Mouse (Mus musculus) hindbrain, embryonic 13.5 days (tissue): Measurements from ENCODE around the gene Stx17. TPM values are rescaled to one million over a fixed set of nuclear protein-coding genes. Genes with fewer than 3 reads are reported as not detected.

Experiments used
- ATAC-seq: fragments of 200-750 bp; cut with Nextera tagmentation; 2 replicates; pipeline ENCODE4 v1.8.0; 2017; ENCODE audit warnings: moderate TSS enrichment; ENCODE audit not compliant: low FRiP score
- H3K27ac ChIP-seq: fragments of 300-500 bp; sonication (generic); 2 replicates; pipeline ENCODE4 v1.5.1; 2015; ENCODE audit warnings: inconsistent platforms, mild to moderate bottlenecking, moderate library complexity
- H3K27me3 ChIP-seq: fragments of 300-500 bp; sonication (generic); 2 replicates; pipeline ENCODE4 v1.6.1; 2015; ENCODE audit warnings: mild to moderate bottlenecking, inconsistent platforms
- H3K36me3 ChIP-seq: fragments of 300-500 bp; sonication (generic); 2 replicates; pipeline ENCODE4 v1.6.1; 2015; ENCODE audit warnings: mild to moderate bottlenecking, inconsistent platforms
- H3K4me1 ChIP-seq: fragments of 300-500 bp; sonication (generic); replicated peaks from 2 replicates; pipeline ENCODE4 v1.6.1; 2015; ENCODE audit warnings: inconsistent platforms
- H3K4me2 ChIP-seq: fragments of 300-500 bp; sonication (generic); 2 replicates; pipeline ENCODE4 v1.6.1; 2015; ENCODE audit warnings: inconsistent platforms, mild to moderate bottlenecking, moderate library complexity
- H3K4me3 ChIP-seq: fragments of 300-500 bp; sonication (generic); 2 replicates; pipeline ENCODE4 v1.5.1; 2015; ENCODE audit warnings: mild to moderate bottlenecking, inconsistent platforms
- H3K9ac ChIP-seq: fragments of 300-500 bp; sonication (generic); 2 replicates; pipeline ENCODE4 v1.6.1; 2015; ENCODE audit warnings: mild to moderate bottlenecking, inconsistent platforms
- H3K9me3 ChIP-seq: fragments of 300-500 bp; sonication (generic); 2 replicates; pipeline ENCODE4 v1.6.1; 2016; ENCODE audit warnings: inconsistent platforms
- WGBS: fragments of 180-500 bp; shearing (Covaris S2); methylation state at CpG from one replicate; pipeline ENCODE4 v1.1.7; 2015; 5-methylcytosine and 5-hydroxymethylcytosine counted together
- microRNA counts: library from miRNA; unstranded; fragments of <30 nt; microRNA quantifications from one replicate; lab custom pipeline; 2016
- microRNA-seq: library from miRNA; unstranded; fragments of <30 nt; microRNA quantifications from one replicate; pipeline ENCODE4, GENCODE M21; 2016
- polyA plus RNA-seq: library from polyadenylated mRNA; unstranded; fragments of >200 nt; fragmentation: Nextera tagmentation; extraction: Ambion mirVana; gene quantifications from 2 replicates; pipeline ENCODE4 v1.2.1, GENCODE M21; 2015

The Stx17 gene
- polyA plus RNA-seq, 1 experiment from 2014 or later: 23.3 TPM

DNA sequence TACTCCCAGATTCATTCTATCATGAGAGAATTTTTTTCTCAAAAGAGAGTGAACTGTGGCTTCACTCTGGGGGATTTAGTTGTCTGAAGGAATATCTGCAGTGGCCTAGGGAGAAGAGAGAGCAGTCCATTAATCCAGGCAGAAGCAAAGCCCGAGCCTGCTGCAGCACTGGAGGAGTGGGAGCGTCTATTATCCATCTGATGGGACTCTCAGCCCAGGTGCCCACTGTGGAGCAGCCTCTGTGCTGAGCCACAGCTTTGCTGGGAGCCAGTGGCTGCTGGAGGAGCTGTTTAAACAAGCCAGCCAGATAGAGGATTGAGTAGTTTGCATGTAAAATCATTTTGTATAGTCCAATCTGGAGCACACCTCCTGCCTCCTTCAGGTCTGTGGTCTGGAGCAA is 56.2 kb downstream of the Stx17 start:
- ATAC-seq: no peak
- no peaks in the 10 kb centered on the region; the same call in 1 of the 2 replicates for H3K36me3 ChIP-seq
- H3K27me3 ChIP-seq: no peaks in the 10 kb centered on the region
- H3K4me1 ChIP-seq: peaks cover 17% of the 10 kb centered on the region
- peak overlapping the region; percentile 18 for H3K27ac ChIP-seq
- H3K9ac ChIP-seq: no peak overlapping the region
- no peak overlapping the region for H3K4me3 ChIP-seq
- 10% methylated on average over 2 of the region's 2 CpGs for WGBS
- H3K9me3 ChIP-seq: 0 out of 2 replicates have a peak, but pooled peaks cover 3% of the 10 kb centered on the region
- H3K4me2 ChIP-seq: no peak overlapping the region

DNA sequence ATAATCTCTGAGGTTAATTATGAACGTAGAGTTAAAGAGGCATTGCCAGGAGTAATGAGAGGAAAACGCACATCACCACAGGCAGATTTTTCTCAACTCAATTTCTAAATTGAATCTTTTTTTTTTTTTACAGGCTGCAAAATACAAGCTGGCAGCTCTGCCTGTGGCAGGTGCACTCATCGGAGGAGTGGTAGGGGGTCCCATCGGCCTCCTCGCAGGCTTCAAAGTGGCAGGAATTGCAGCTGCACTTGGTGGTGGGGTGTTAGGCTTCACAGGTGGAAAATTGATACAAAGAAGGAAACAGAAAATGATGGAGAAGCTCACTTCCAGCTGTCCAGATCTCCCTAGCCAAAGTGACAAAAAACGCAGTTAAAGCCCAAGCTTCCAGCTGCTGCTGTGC is 56.7 kb downstream of the Stx17 start:
- H3K27ac ChIP-seq: peak overlapping the region; percentile 18; the same call in 1 of the 2 replicates
- H3K4me1 ChIP-seq: peaks cover 17% of the 10 kb centered on the region
- H3K4me3 ChIP-seq: no peak overlapping the region
- no peaks in the 10 kb centered on the region for H3K27me3 ChIP-seq
- 0 out of 2 replicates have a peak, but pooled peaks cover 3% of the 10 kb centered on the region for H3K9me3 ChIP-seq
- 69% methylated on average over 6 of the region's 6 CpGs for WGBS
- no peak overlapping the region for H3K9ac ChIP-seq
- no peak for ATAC-seq
- no peak overlapping the region for H3K4me2 ChIP-seq
- no peaks in the 10 kb centered on the region; the same call in 1 of the 2 replicates for H3K36me3 ChIP-seq

DNA sequence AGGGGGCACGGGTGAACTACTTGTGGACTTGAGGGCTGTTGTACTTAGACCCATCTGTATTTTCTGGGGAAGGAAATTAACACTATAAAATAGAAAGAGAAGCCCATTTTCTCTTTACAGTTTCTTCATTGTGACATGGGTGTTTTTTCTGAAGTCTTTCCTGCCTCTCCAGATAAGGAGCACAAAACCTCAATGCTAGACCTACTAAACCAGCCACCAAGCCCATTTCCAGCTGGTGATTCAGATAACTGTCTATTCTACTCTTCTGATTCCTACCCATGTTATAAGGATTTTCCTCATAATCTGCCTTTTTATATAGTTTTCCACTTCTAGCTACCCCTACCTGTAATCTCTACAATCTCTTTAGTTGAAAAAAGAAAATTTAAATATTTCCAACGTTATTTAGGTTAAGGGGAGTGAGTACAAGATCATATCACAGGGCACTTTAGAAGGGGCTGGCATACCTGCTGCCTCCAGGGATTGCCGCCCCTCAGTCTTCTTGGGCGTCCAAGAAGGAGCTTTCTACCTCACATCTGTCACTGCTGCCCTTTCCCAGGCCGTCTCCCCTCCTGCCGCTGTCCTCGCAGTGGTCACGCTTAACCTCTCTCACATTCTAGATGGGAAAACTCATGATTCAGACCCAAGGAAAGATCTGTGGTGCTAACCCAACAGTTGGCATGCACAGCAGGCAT is 57.5 kb downstream of the Stx17 start:
- H3K36me3 ChIP-seq: no peaks in the 10 kb centered on the region; the same call in 1 of the 2 replicates
- ATAC-seq: no peak
- H3K4me3 ChIP-seq: no peak overlapping the region
- no peak overlapping the region for H3K9ac ChIP-seq
- no peaks in the 10 kb centered on the region for H3K27me3 ChIP-seq
- H3K9me3 ChIP-seq: 0 out of 2 replicates have a peak, but pooled peaks cover 3% of the 10 kb centered on the region
- peaks cover 17% of the 10 kb centered on the region for H3K4me1 ChIP-seq
- H3K27ac ChIP-seq: no peak overlapping the region
- no peak overlapping the region for H3K4me2 ChIP-seq
- WGBS: 88% methylated on average over 8 of the region's 8 CpGs

DNA sequence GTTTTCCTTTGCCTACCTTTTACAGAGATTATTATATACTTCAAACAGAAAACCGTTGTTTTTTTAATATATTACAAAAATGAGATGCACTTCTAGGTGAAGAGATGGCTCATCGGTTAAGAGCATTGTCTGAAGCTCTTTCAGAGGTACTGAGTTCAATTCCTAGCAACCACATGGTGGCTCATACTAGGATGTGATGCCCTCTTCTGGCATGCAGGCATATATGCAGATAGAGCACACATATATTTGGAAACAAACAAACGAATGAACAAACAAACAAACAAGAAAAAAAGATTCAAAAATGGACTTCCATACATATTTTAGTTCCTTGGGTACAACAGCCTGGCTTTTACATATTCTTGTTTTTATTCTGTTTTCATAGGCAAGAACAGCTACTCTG is 73.2 kb downstream of the Stx17 start:
- peaks cover 44% of the 10 kb centered on the region for H3K36me3 ChIP-seq
- H3K27ac ChIP-seq: no peak overlapping the region
- H3K4me2 ChIP-seq: no peak overlapping the region
- no peak overlapping the region for H3K9ac ChIP-seq
- no peaks in the 10 kb centered on the region for H3K4me1 ChIP-seq
- no peaks in the 10 kb centered on the region for H3K27me3 ChIP-seq
- no peaks in the 10 kb centered on the region for H3K9me3 ChIP-seq
- H3K4me3 ChIP-seq: no peak overlapping the region
- 89% methylated on average over 3 of the region's 3 CpGs for WGBS
- no peak for ATAC-seq

DNA sequence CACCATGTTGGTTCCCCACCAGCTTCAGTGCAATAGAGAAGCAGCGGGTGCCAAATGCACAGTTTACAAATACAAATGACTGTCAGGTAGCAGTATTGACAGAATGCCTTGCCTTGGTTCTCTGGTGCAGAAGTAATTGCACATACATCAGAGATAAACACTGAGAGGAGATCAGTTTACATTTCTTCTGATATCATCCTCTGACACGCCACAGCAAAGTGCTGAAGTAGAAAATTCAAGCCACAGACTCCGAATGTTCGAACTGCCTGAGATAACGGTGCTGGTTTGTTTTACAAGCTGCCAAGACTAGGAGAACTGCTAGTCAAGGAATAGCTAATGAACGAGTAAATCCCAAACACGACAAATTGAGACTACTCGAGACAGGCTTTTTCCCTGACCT is 73.7 kb downstream of the Stx17 start:
- no peaks in the 10 kb centered on the region for H3K4me1 ChIP-seq
- ATAC-seq: no peak
- H3K27ac ChIP-seq: no peak overlapping the region
- H3K9ac ChIP-seq: no peak overlapping the region
- no peak overlapping the region for H3K4me2 ChIP-seq
- peaks cover 46% of the 10 kb centered on the region for H3K36me3 ChIP-seq
- H3K4me3 ChIP-seq: no peak overlapping the region
- H3K27me3 ChIP-seq: no peaks in the 10 kb centered on the region
- WGBS: 91% methylated on average over 8 of the region's 8 CpGs
- no peaks in the 10 kb centered on the region for H3K9me3 ChIP-seq

DNA sequence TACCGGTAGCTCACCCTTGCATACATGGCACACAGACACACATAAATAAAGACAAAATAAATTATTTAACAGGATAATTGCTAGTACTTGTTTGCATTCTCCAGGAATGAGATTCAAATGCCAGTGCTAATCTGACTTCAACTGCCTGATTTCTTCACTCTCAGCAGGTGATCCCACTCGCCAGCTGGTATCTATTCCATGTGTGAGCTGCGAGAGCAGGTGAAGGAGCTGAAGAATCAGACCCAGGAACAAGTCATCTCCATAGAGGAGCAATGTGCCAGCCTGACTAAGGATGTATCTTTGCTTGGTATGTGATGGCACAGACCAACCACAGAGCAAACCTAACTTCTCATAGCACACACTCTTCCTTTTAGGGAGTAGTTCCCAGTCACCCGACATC is 78.8 kb downstream of the Stx17 start:
- no peak overlapping the region for H3K4me2 ChIP-seq
- no peaks in the 10 kb centered on the region for H3K27me3 ChIP-seq
- no peaks in the 10 kb centered on the region for H3K9me3 ChIP-seq
- WGBS: 86% methylated on average over 4 of the region's 4 CpGs
- no peak overlapping the region for H3K27ac ChIP-seq
- no peak for ATAC-seq
- peaks cover 32% of the 10 kb centered on the region for H3K36me3 ChIP-seq
- H3K4me1 ChIP-seq: no peaks in the 10 kb centered on the region
- H3K9ac ChIP-seq: no peak overlapping the region
- no peak overlapping the region for H3K4me3 ChIP-seq

DNA sequence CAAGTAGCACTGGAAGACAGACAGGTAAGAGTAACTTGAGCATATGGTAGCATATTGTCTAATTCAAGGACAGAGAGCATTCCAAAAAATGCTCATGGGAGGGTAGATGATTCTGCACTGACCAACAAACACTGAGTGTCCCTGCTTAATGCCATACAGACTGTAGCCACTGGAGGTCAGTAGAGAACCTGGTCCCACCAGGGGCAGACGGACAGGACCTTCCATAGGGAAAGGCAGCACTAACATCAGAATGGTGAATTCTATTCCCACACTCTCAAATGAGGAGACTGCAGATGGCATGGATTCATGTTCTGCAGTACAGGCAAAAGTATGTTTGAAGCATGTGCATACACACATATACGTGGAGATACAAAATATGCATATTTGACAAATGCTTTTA is 100.5 kb downstream of the Stx17 start:
- Histone ChIP-seq H3K27ac (no peak overlapping the region), H3K27me3 (no peaks in the 10 kb centered on the region), H3K9ac (no peak overlapping the region), H3K4me3 (no peak overlapping the region), H3K36me3 (no peaks in the 10 kb centered on the region), H3K4me2 (no peak overlapping the region), H3K4me1 (no peaks in the 10 kb centered on the region), H3K9me3 (no peaks in the 10 kb centered on the region)
- ATAC-seq: no peak
- 19% methylated on average over 2 of the region's 2 CpGs for WGBS

DNA sequence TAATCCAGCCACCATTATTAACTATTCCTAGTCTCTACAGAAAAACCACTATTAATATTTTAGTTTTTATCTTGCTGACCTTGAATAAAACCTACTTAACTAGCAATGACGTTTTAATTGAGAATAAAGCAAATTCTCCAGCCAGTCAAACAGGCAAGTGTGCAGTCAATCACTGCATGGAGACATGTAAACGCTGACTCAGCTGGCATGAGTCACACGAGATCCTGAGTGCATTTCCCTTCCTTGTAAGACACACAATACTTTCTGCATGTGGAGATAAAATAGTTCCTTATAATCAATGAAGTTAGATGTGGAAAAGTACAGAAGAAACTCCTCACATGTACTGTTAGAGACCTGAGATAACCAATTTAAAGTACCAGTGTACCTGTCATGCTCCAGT is 100.9 kb downstream of the Stx17 start:
- Histone ChIP-seq H3K27ac (no peak overlapping the region), H3K4me1 (no peaks in the 10 kb centered on the region), H3K9ac (no peak overlapping the region), H3K9me3 (no peaks in the 10 kb centered on the region), H3K36me3 (no peaks in the 10 kb centered on the region), H3K4me2 (no peak overlapping the region), H3K27me3 (no peaks in the 10 kb centered on the region), H3K4me3 (no peak overlapping the region)
- no peak for ATAC-seq
- 53% methylated on average over 3 of the region's 3 CpGs for WGBS

DNA sequence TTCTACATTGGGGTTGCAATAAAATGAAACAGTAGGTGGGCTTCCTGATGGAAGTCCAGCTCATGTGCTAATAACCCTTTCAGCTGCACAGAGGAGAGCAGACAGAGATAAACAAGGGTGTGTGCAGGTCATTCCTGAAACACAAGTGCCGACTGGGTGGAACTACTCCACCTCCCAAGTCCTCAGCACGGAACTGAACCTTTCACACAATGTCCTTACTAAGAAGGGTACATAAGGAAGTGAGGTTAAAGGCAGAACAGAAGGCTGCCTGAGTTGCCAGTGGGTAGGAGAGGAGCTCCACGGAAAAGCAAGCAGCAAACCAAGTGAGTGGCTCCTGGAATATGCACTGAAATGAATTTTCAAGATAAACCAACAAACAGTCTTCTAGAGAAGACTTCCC is 102.1 kb downstream of the Stx17 start:
- H3K9ac ChIP-seq: no peak overlapping the region
- H3K9me3 ChIP-seq: no peaks in the 10 kb centered on the region
- 72% methylated on average over 3 of the region's 3 CpGs for WGBS
- no peaks in the 10 kb centered on the region for H3K36me3 ChIP-seq
- H3K27me3 ChIP-seq: no peaks in the 10 kb centered on the region
- no peak overlapping the region for H3K4me2 ChIP-seq
- H3K27ac ChIP-seq: no peak overlapping the region
- ATAC-seq: no peak
- no peak overlapping the region for H3K4me3 ChIP-seq
- H3K4me1 ChIP-seq: no peaks in the 10 kb centered on the region

MicroRNAs within 50 kb of the gene (microRNA counts, 519-probe panel; counts per million panel counts)
- 51.3 counts per million for microRNA mmu-miR-1958 (lab: Ali Mortazavi, UCI)

Small RNA genes lying within 50 kb of the gene (microRNA-seq; reads per million reads assigned to microRNA genes)
- gene Mir1958: not detected

Other genes with a start within 250 kb of the Stx17 start
- 1.8 and 2.4 TPM in 2 replicates for gene Nr4a3, start 79.8 kb upstream of the Stx17 start, polyA plus RNA-seq
- 66.1 and 66.3 TPM in 2 replicates for gene Erp44, start 154.6 kb downstream of the Stx17 start, polyA plus RNA-seq
- 6.8 and 8.6 TPM in 2 replicates for gene Invs, start 154.8 kb downstream of the Stx17 start, polyA plus RNA-seq